Mouse (Mus musculus) limb, embryonic 11.5 days (tissue): Measurements from ENCODE around the gene Lpcat3. TPM values are rescaled to one million over a fixed set of nuclear protein-coding genes. Genes with fewer than 3 reads are reported as not detected.

Experiments used
- ATAC-seq: fragments of 200-750 bp; cut with Nextera tagmentation; 2 replicates; pipeline ENCODE4 v1.8.0; 2017; ENCODE audit warnings: low read depth; ENCODE audit not compliant: insufficient number of reproducible peaks, low FRiP score, low TSS enrichment
- DNase-seq: peaks from one replicate; pipeline ENCODE4 v3.0.0-alpha.2; 2015; ENCODE audit warnings: low spot score
- H3K27ac ChIP-seq: fragments of 300-500 bp; sonication (generic); replicated peaks from 2 replicates; pipeline ENCODE4 v1.5.1; 2014; ENCODE audit warnings: low read depth, mild to moderate bottlenecking, low read length
- H3K27me3 ChIP-seq: fragments of 300-500 bp; sonication (generic); 2 replicates; pipeline ENCODE4 v1.6.1; 2014; ENCODE audit warnings: mild to moderate bottlenecking, low read length, mixed read lengths; ENCODE audit not compliant: control insufficient read depth, insufficient read depth
- H3K36me3 ChIP-seq: fragments of 300-500 bp; sonication (generic); 2 replicates; pipeline ENCODE4 v1.6.1; 2014; ENCODE audit warnings: mild to moderate bottlenecking, low read length, moderate library complexity, mixed read lengths; ENCODE audit not compliant: control insufficient read depth, insufficient read depth
- H3K4me1 ChIP-seq: fragments of 300-500 bp; sonication (generic); 2 replicates; pipeline ENCODE4 v1.6.1; 2014; ENCODE audit warnings: low read length, mixed read lengths; ENCODE audit not compliant: control insufficient read depth, insufficient read depth
- H3K4me2 ChIP-seq: fragments of 300-500 bp; sonication (generic); 2 replicates; pipeline ENCODE4 v1.6.1; 2014; ENCODE audit warnings: low read depth, mild to moderate bottlenecking, moderate library complexity; ENCODE audit not compliant: severe bottlenecking
- H3K4me3 ChIP-seq: fragments of 300-500 bp; sonication (generic); 2 replicates; pipeline ENCODE4 v1.5.1; 2014; ENCODE audit warnings: low read depth, low read length
- H3K9ac ChIP-seq: fragments of 300-500 bp; sonication (generic); 2 replicates; pipeline ENCODE4 v1.6.1; 2014; ENCODE audit warnings: mild to moderate bottlenecking, low read length
- H3K9me3 ChIP-seq: fragments of 300-500 bp; sonication (generic); 2 replicates; pipeline ENCODE4 v1.6.1; 2016; ENCODE audit warnings: low read length; ENCODE audit not compliant: control insufficient read depth
- WGBS: fragments of 180-500 bp; shearing (Covaris S2); extraction: QIAGEN DNeasy Blood & Tissue Kit; methylation state at CpG from one replicate; pipeline ENCODE4 v1.1.7; 2014; 5-methylcytosine and 5-hydroxymethylcytosine counted together
- polyA plus RNA-seq: library from polyadenylated mRNA; unstranded; fragments of >200 nt; fragmentation: Nextera tagmentation; extraction: Ambion mirVana; gene quantifications from 2 replicates; pipeline ENCODE4 v1.2.1, GENCODE M21; 2014

Lpcat3 gene
- polyA plus RNA-seq, 1 experiment from 2014 or later = 46.1 TPM

DNA sequence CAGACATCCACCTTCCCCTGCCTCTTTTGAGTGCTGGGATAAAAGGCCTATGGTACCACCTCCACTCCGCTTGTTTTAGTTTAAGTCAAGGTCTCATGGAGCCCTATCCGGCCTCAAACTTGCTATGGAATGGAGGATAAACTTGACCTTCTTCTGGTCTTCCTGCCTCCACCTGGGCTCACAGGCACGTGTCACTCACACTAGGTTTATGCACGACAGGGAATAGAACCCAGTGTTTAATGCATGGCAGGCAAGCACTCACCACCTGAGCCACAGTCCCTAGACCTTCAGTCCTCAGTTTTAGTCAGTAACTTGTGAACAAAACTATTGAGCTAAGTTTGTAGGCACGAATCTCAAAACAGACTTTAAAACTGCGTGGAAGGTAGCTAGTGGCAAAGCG, 68.2 kb downstream of the Lpcat3 start:
- Histone ChIP-seq H3K27me3 (no peaks in the 10 kb centered on the region), H3K27ac (no peak overlapping the region), H3K4me2 (no peak overlapping the region), H3K9ac (no peak overlapping the region), H3K4me1 (peaks cover 9% of the 10 kb centered on the region), H3K9me3 (no peaks in the 10 kb centered on the region), H3K4me3 (no peak overlapping the region), H3K36me3 (no peaks in the 10 kb centered on the region)
- no peak for ATAC-seq
- 88% methylated on average over 7 of the region's 7 CpGs for WGBS
- no peak for DNase-seq

GRCm38 (mm10) chr6:124732476-124733370, 69.9 kb downstream of the Lpcat3 start:
- no peak overlapping the region; the same call in 1 of the 2 replicates for H3K4me2 ChIP-seq
- DNase-seq (no peak), ATAC-seq (no peak)
- no peak overlapping the region for H3K27ac ChIP-seq
- peaks cover 9% of the 10 kb centered on the region for H3K4me1 ChIP-seq
- H3K36me3 ChIP-seq = no peaks in the 10 kb centered on the region
- H3K9ac ChIP-seq = 0 out of 2 replicates have a peak overlapping the region, but pooled peaks have one; percentile 27
- WGBS = 52% methylated on average over 19 of the region's 19 CpGs
- H3K27me3 ChIP-seq = no peaks in the 10 kb centered on the region
- H3K9me3 ChIP-seq = no peaks in the 10 kb centered on the region
- H3K4me3 ChIP-seq = no peak overlapping the region

- Histone ChIP-seq H3K27me3 (no peaks in the 10 kb centered on the region), H3K4me1 (peaks cover 9% of the 10 kb centered on the region), H3K9ac (no peak overlapping the region), H3K36me3 (no peaks in the 10 kb centered on the region), H3K4me2 (no peak overlapping the region), H3K9me3 (no peaks in the 10 kb centered on the region), H3K4me3 (no peak overlapping the region), H3K27ac (no peak overlapping the region)
- DNase-seq (no peak), ATAC-seq (no peak)
- 88% methylated on average over 3 of the region's 3 CpGs for WGBS
Measured at GRCm38 (mm10) chr6:124734417-124734816, 71.6 kb downstream of the Lpcat3 start.

GRCm38 (mm10) chr6:124737040-124737439, 74.2 kb downstream of the Lpcat3 start:
- H3K27ac ChIP-seq = no peak overlapping the region
- H3K36me3 ChIP-seq = no peaks in the 10 kb centered on the region
- no peak overlapping the region for H3K4me3 ChIP-seq
- WGBS = 92% methylated on average over 11 of the region's 11 CpGs
- no peaks in the 10 kb centered on the region for H3K27me3 ChIP-seq
- no peak overlapping the region for H3K9ac ChIP-seq
- ATAC-seq (no peak), DNase-seq (no peak)
- no peak overlapping the region for H3K4me2 ChIP-seq
- no peaks in the 10 kb centered on the region for H3K9me3 ChIP-seq
- H3K4me1 ChIP-seq = peaks cover 11% of the 10 kb centered on the region

DNA sequence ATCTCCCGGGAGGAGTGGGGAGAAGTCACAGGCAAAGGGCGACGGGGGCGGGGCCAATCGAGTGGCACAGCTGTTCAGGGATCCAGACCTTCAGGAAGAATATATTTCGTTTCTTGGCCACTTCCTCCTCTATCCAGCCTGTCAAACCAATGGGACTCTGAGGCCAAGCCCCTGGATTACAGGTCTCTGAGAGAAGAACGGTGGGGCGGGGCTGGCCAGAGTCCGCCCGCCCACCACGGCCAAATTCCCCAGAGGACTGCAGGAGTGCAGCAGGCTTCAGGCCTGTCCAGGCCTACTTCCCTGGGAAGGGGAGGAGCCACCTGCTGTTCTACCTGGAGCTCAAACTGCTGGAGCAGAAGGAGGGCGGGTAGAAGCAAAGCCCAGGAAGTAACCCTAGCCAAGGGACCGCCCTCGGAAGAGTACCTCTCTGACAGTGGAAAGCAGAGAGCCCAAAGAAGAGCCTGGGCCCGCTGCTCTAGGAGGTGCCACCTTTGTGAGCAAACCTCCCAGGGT, 75.7 kb downstream of the Lpcat3 start, which contains the start of gene Ptpn6:
Ptpn6 (minus strand) TSS at position 204 of the 513 bp plus-strand sequence.
- no peaks in the 10 kb centered on the region for H3K9me3 ChIP-seq
- 34% methylated on average over 15 of the region's 15 CpGs for WGBS
- no peak within 1 kb of the TSS for H3K9ac ChIP-seq
- ATAC-seq (no peak), DNase-seq (peak; percentile 54)
- H3K4me2 ChIP-seq = no peak within 1 kb of the TSS
- no peak within 1 kb of the TSS for H3K4me3 ChIP-seq
- H3K36me3 ChIP-seq = peaks cover 4% of the 10 kb centered on the region; the same call in 1 of the 2 replicates
- H3K27ac ChIP-seq = no peak within 1 kb of the TSS
- H3K27me3 ChIP-seq = no peaks in the 10 kb centered on the region
- peaks cover 2% of the 10 kb centered on the region; the same call in 1 of the 2 replicates for H3K4me1 ChIP-seq

DNA sequence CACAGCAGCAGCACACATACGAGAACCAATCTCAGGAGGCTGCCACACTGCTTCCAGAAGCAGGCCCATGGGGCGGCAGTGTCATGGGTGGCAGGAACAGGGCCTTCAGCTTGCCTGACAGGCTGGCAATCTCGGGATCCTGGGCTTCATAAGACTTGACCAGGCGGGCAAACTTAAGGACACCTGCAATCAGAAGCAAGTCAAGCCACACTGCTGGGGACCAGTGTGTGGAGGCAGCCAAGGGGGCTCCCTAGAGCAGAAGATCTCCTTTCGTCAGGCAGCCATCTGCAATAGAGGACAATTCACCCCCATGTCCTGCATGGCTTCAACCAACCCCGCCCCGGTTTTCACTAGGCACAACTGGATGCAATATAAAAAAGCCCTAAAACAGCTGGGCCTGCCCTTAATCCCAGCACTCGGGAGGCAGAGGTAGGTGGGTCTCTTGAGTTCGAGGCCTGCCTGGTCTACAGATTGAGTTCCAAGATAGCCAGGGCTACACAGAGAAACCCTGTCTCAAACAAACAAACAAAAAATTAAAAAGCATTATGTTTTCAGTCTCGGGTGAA, 76.5 kb downstream of the Lpcat3 start:
- Histone ChIP-seq H3K4me2 (no peak overlapping the region), H3K4me1 (peaks cover 2% of the 10 kb centered on the region; the same call in 1 of the 2 replicates), H3K36me3 (peaks cover 4% of the 10 kb centered on the region; the same call in 1 of the 2 replicates), H3K27me3 (no peaks in the 10 kb centered on the region), H3K9ac (no peak overlapping the region), H3K9me3 (no peaks in the 10 kb centered on the region), H3K4me3 (no peak overlapping the region), H3K27ac (no peak overlapping the region)
- 86% methylated on average over 10 of the region's 10 CpGs for WGBS
- DNase-seq = no peak
- ATAC-seq = no peak

- Histone ChIP-seq H3K4me2 (peak overlapping the region; percentile 80), H3K27me3 (no peaks in the 10 kb centered on the region), H3K27ac (peak overlapping the region; percentile 99), H3K9ac (peak overlapping the region; percentile 95), H3K9me3 (no peaks in the 10 kb centered on the region), H3K4me1 (peaks cover 10% of the 10 kb centered on the region), H3K36me3 (peaks cover 11% of the 10 kb centered on the region), H3K4me3 (peak overlapping the region; percentile 67)
- ATAC-seq = peak; percentile 8; the same call in 1 of the 2 replicates
- DNase-seq = no peak
- WGBS = under 1% methylated on average over 29 of the region's 29 CpGs
Measured at GRCm38 (mm10) chr6:124740211-124740887, 77.5 kb downstream of the Lpcat3 start.
